Mouse (Mus musculus) intestine, postnatal 0 days (tissue): ENCODE measurements at regions not wholly inside any gene's neighbourhood (a gene's known extent, or its start where the extent isn't known, plus 50 kb on each side); places are given as distances from the start of the nearest gene placed in this dataset.

Experiments
- ATAC-seq: fragments of 200-750 bp; cut with Nextera tagmentation; 2 replicates; pipeline ENCODE4 v1.8.0; 2017; ENCODE audit warnings: mild to moderate bottlenecking, moderate TSS enrichment, moderate library complexity
- H3K27ac ChIP-seq: fragments of 300-500 bp; sonication (generic); 2 replicates; pipeline ENCODE4 v1.5.1; 2014; ENCODE audit warnings: mild to moderate bottlenecking, low read depth, low read length, moderate library complexity
- H3K27me3 ChIP-seq: fragments of 300-500 bp; sonication (generic); replicated peaks from 2 replicates; pipeline ENCODE4 v1.6.1; 2014; ENCODE audit warnings: low read length, mixed read lengths; ENCODE audit not compliant: control insufficient read depth, insufficient read depth
- H3K36me3 ChIP-seq: fragments of 300-500 bp; sonication (generic); 2 replicates; pipeline ENCODE4 v1.6.1; 2014; ENCODE audit warnings: mild to moderate bottlenecking, moderate library complexity; ENCODE audit not compliant: control insufficient read depth, insufficient read depth
- H3K4me1 ChIP-seq: fragments of 300-500 bp; sonication (generic); replicated peaks from 2 replicates; pipeline ENCODE4 v1.6.1; 2014; ENCODE audit warnings: antibody characterized with exemption, low read length, mixed read lengths; ENCODE audit not compliant: control insufficient read depth, insufficient read depth
- H3K4me2 ChIP-seq: fragments of 300-500 bp; sonication (generic); replicated peaks from 2 replicates; pipeline ENCODE4 v1.6.1; 2014; ENCODE audit warnings: low read depth, mild to moderate bottlenecking, moderate library complexity
- H3K4me3 ChIP-seq: fragments of 300-500 bp; sonication (generic); 2 replicates; pipeline ENCODE4 v1.5.1; 2014; ENCODE audit warnings: low read depth, low read length
- H3K9ac ChIP-seq: fragments of 300-500 bp; sonication (generic); 2 replicates; pipeline ENCODE4 v1.6.1; 2014; ENCODE audit warnings: mild to moderate bottlenecking, low read depth, low read length
- H3K9me3 ChIP-seq: fragments of 300-500 bp; sonication (generic); 2 replicates; pipeline ENCODE4 v1.6.1; 2016; ENCODE audit warnings: mixed run types; ENCODE audit not compliant: control insufficient read depth
- CTCF ChIP-seq: sonication (generic); IDR thresholded peaks from 2 replicates; pipeline ENCODE4 v1.5.1; 2016; ENCODE audit warnings: low read depth, mild to moderate bottlenecking, control low read depth, antibody characterized with exemption, moderate library complexity
- WGBS: fragments of 180-500 bp; shearing (Covaris S2); extraction: QIAGEN DNeasy Blood & Tissue Kit; methylation state at CpG from one replicate; pipeline ENCODE4 v1.1.7; 2014; 5-methylcytosine and 5-hydroxymethylcytosine counted together

DNA sequence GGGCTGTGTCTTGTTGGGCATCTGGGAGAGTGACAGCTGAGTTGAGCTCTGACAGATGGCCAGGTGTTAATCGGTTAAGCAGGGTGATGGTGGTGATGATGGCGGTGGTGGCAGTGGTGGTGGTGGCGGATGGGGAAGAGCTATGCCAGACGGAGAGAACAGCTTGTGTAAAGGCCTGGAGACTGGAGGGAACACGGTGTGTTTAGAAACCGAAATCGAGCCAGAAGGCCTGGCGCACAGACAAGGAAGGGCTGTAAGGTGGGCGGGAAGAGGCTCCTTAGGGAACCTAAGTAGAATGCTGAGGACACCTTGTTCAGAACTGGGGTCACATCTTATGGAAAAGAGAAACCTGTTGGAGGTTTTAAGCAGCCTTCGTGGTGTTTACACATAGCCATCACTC lies 698.5 kb downstream of the Hs3st4 start:
- Histone ChIP-seq H3K27me3 (no peaks in the 10 kb centered on the region), H3K4me1 (no peaks in the 10 kb centered on the region), H3K36me3 (no peaks in the 10 kb centered on the region), H3K4me3 (no peak overlapping the region), H3K9ac (no peak overlapping the region), H3K4me2 (no peak overlapping the region), H3K27ac (no peak overlapping the region), H3K9me3 (no peaks in the 10 kb centered on the region)
- TF ChIP-seq CTCF = no peak
- ATAC-seq = no peak
- WGBS = 80% methylated on average over 10 of the region's 10 CpGs

DNA sequence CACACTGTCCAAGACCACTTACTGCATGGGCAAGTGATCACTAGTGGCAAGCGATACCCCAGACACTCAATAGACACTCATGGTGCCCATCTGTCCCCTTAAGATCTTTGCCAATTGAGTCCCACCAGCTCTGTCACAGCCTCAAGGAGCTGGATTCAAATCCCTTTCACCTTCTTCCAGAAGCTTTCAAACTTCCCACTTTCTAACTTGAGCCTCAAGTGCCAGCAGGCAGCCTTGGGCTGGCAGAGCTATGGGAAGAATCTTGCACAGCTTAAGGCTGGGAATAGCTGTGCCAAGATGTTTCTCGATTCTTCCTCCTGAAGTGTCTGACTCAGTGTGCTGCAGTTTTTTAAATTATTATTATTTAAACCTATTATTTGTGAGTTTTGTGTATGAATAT lies 699.2 kb downstream of the Hs3st4 start:
- TF ChIP-seq CTCF = no peak
- no peaks in the 10 kb centered on the region for H3K4me1 ChIP-seq
- no peak overlapping the region for H3K4me2 ChIP-seq
- 89% methylated on average over 2 of the region's 2 CpGs for WGBS
- H3K4me3 ChIP-seq = no peak overlapping the region
- ATAC-seq = no peak
- no peaks in the 10 kb centered on the region for H3K27me3 ChIP-seq
- no peak overlapping the region for H3K27ac ChIP-seq
- H3K9ac ChIP-seq = no peak overlapping the region
- no peaks in the 10 kb centered on the region for H3K36me3 ChIP-seq
- H3K9me3 ChIP-seq = no peaks in the 10 kb centered on the region

GRCm38 (mm10) chr7:124685424-124685823 lies 702.8 kb downstream of the Hs3st4 start:
- Histone ChIP-seq H3K27me3 (no peaks in the 10 kb centered on the region), H3K9me3 (no peaks in the 10 kb centered on the region), H3K36me3 (no peaks in the 10 kb centered on the region), H3K4me3 (no peak overlapping the region), H3K27ac (no peak overlapping the region), H3K4me2 (no peak overlapping the region), H3K9ac (no peak overlapping the region), H3K4me1 (no peaks in the 10 kb centered on the region)
- WGBS = 66% methylated on average over 2 of the region's 2 CpGs
- no peak for TF ChIP-seq CTCF
- ATAC-seq = no peak

GRCm38 (mm10) chr7:124704163-124704824 lies 721.6 kb downstream of the Hs3st4 start:
- Histone ChIP-seq H3K4me2 (no peak overlapping the region), H3K9ac (no peak overlapping the region), H3K27me3 (no peaks in the 10 kb centered on the region), H3K4me1 (no peaks in the 10 kb centered on the region), H3K27ac (no peak overlapping the region), H3K36me3 (no peaks in the 10 kb centered on the region), H3K4me3 (no peak overlapping the region), H3K9me3 (no peaks in the 10 kb centered on the region)
- WGBS = 30% methylated on average over 6 of the region's 6 CpGs
- no peak for TF ChIP-seq CTCF
- no peak for ATAC-seq

DNA sequence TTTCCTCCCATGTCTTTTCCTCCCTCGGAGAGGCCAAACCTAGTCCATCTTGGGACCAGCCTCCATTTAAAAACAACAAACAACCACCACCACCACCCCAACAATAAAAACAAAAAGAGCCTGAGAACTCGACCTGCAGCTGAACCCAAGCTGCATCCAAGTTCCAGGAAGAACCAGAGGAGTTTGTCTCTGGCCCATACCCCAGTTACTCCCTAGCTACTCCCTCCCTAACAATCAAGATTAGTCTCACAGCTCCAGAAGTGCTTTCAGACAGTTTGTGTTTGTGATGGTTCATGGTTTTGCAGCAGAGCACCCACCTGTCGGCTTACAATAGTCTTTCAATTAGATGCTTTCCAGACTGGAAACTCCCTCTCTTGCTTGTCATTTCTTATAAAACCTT lies 724.5 kb downstream of the Hs3st4 start:
- no peak overlapping the region for H3K9ac ChIP-seq
- no peak overlapping the region for H3K27ac ChIP-seq
- no peak overlapping the region for H3K4me3 ChIP-seq
- H3K4me2 ChIP-seq = no peak overlapping the region
- no peaks in the 10 kb centered on the region for H3K36me3 ChIP-seq
- H3K4me1 ChIP-seq = no peaks in the 10 kb centered on the region
- no peaks in the 10 kb centered on the region for H3K9me3 ChIP-seq
- H3K27me3 ChIP-seq = no peaks in the 10 kb centered on the region
- WGBS = 41% methylated on average over 3 of the region's 3 CpGs
- no peak for ATAC-seq
- TF ChIP-seq CTCF = no peak

- H3K9me3 ChIP-seq = no peaks in the 10 kb centered on the region
- H3K4me3 ChIP-seq = no peak overlapping the region
- TF ChIP-seq CTCF = no peak
- ATAC-seq = no peak
- H3K36me3 ChIP-seq = no peaks in the 10 kb centered on the region
- no peak overlapping the region for H3K4me2 ChIP-seq
- WGBS = 38% methylated on average over 11 of the region's 11 CpGs
- no peak overlapping the region for H3K9ac ChIP-seq
- no peaks in the 10 kb centered on the region for H3K4me1 ChIP-seq
- no peak overlapping the region for H3K27ac ChIP-seq
- H3K27me3 ChIP-seq = no peaks in the 10 kb centered on the region
Measured at GRCm38 (mm10) chr7:124708771-124709485, 726.3 kb downstream of the Hs3st4 start.
